Mouse (Mus musculus): Measurements from ENCODE around the gene Vcl. TPM values are rescaled to one million over a fixed set of nuclear protein-coding genes. Genes with fewer than 3 reads are reported as not detected.
A peak's percentile ranks its signal among the peaks of the same experiment; 100 is the strongest.

Vcl gene
- polyA plus RNA-seq, 1 experiment from 2014 or later: 58.8 TPM

GRCm38 (mm10) chr14:20916625-20917612 lies 12.3 kb upstream of the Vcl start:
- no peaks in the 10 kb centered on the region for H3K27me3 ChIP-seq
- H3K4me2 ChIP-seq (replicated peaks): no peak overlapping the region
- ATAC-seq (ENCODE audit: low FRiP score, low read depth): no peak
- H3K9ac ChIP-seq: no peak overlapping the region
- no peaks in the 10 kb centered on the region for H3K36me3 ChIP-seq
- H3K4me3 ChIP-seq: no peak overlapping the region
- 90% methylated on average over 7 of the region's 7 CpGs for WGBS
- H3K4me1 ChIP-seq: no peaks in the 10 kb centered on the region
- no peak overlapping the region for H3K27ac ChIP-seq
- no peaks in the 10 kb centered on the region for H3K9me3 ChIP-seq

DNA sequence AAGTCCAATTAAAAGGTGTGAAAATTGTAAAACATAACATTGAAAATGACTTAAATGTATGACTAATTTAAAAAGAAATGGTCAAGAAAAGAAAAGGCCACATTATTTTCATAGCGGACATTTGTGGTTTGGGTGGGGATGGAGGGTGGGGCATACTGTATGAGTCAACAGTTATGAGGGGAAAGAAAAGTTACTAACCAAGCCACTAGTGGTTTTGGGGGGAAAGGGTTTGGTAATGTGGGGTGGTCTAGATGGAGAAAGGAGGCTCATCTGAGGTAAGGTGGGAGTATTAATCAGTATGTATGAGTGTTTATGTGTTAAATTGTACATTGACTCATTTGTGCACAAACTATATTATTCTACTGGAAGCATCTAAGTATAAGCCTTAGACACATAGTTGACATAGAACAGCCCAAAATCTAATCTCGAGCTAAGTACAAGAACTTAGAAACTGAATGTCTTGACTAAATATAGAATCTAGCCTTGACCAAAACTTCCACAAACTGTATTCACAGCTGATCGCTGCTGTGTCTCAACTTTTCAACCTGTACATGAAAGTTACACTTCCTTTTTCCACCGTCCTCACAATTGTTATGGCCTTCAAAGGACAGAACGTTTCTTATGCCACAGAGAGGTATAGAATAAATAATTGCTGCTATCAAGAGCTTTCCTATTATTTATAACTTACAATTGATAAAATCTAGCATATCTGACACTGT lies 5.0 kb upstream of the Vcl start:
- 88% methylated on average over 5 of the region's 5 CpGs for WGBS

GRCm38 (mm10) chr14:20927470-20928307 lies 1.5 kb upstream of the Vcl start:
- 91% methylated on average over 4 of the region's 4 CpGs for WGBS
- Histone ChIP-seq H3K9me3 (no peaks in the 10 kb centered on the region), H3K27me3 (no peaks in the 10 kb centered on the region), H3K4me2 (replicated peaks) (no peak overlapping the region), H3K27ac (no peak overlapping the region), H3K36me3 (no peaks in the 10 kb centered on the region), H3K4me1 (peaks cover 15% of the 10 kb centered on the region), H3K4me3 (no peak overlapping the region), H3K9ac (no peak overlapping the region)
- ATAC-seq (ENCODE audit: low FRiP score, low read depth): no peak

More for the DNA sequence above, 5.0 kb upstream of the Vcl start:
- no peaks in the 10 kb centered on the region for H3K9me3 ChIP-seq
- H3K4me1 ChIP-seq: no peaks in the 10 kb centered on the region
- H3K27me3 ChIP-seq: no peaks in the 10 kb centered on the region
- H3K27ac ChIP-seq: no peak overlapping the region
- H3K36me3 ChIP-seq: no peaks in the 10 kb centered on the region
- no peak overlapping the region for H3K9ac ChIP-seq
- no peak overlapping the region for H3K4me3 ChIP-seq
- H3K4me2 ChIP-seq (replicated peaks): no peak overlapping the region
- no peak for ATAC-seq (ENCODE audit: low FRiP score, low read depth)

- peak overlapping the region; percentile 92 for H3K4me3 ChIP-seq
- H3K27me3 ChIP-seq: no peaks in the 10 kb centered on the region
- peak overlapping the region; percentile 72; the same call in 1 of the 2 replicates for H3K27ac ChIP-seq
- no peaks in the 10 kb centered on the region for H3K36me3 ChIP-seq
- H3K9me3 ChIP-seq: no peaks in the 10 kb centered on the region
- peak overlapping the region; percentile 93 for H3K4me2 ChIP-seq (replicated peaks)
- ATAC-seq (ENCODE audit: low FRiP score, low read depth): no peak
- 23% methylated on average over 4 of the region's 4 CpGs for WGBS
- H3K4me1 ChIP-seq: peaks cover 15% of the 10 kb centered on the region
- H3K9ac ChIP-seq: peak overlapping the region; percentile 61; the same call in 1 of the 2 replicates
Measured at GRCm38 (mm10) chr14:20928308-20928685, 901 bp upstream of the Vcl start.

DNA sequence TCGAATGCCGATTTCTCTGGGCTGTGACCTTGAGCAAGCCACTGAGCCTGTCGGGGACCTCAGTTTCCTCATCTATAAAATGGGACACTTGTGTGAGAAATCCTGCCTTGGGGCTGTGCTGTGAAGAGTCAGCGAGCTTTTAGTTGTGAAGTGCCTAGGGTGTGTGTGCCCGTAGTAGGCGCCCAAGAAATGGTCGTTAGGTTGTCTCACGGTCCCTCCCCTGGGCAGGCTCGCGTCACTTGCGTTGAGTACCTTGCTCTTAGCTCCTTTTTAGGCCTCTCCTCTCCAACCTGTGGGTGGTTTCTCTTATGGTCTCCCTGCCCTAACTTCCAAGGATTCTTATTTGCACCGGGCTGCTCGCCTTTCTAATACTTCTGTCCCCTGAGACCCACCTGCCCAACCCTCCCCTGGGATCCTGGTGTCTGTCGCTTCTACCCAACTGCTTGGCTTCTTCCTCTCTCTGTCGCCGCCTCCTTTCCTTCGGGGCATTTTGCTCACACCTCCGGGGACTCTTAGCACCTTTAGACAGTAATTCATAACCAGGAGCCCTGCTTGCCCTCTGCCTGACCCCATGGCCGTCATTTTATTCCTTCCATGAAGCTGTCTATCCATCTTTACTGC lies 726 bp downstream of the Vcl start:
- Histone ChIP-seq H3K27ac (peak overlapping the region; percentile 78), H3K27me3 (no peaks in the 10 kb centered on the region), H3K9ac (peak overlapping the region; percentile 83), H3K4me2 (replicated peaks) (peak overlapping the region; percentile 93), H3K4me3 (peak overlapping the region; percentile 92), H3K9me3 (no peaks in the 10 kb centered on the region), H3K36me3 (no peaks in the 10 kb centered on the region), H3K4me1 (peaks cover 15% of the 10 kb centered on the region)
- no peak for ATAC-seq (ENCODE audit: low FRiP score, low read depth)
- under 1% methylated on average over 19 of the region's 19 CpGs for WGBS

GRCm38 (mm10) chr14:20930481-20931391 lies 1.5 kb downstream of the Vcl start:
- WGBS: 24% methylated on average over 8 of the region's 8 CpGs
- Histone ChIP-seq H3K4me1 (peaks cover 15% of the 10 kb centered on the region), H3K9me3 (no peaks in the 10 kb centered on the region), H3K27ac (peak overlapping the region; percentile 78), H3K4me2 (replicated peaks) (peak overlapping the region; percentile 93), H3K9ac (peak overlapping the region; percentile 83), H3K4me3 (peak overlapping the region; percentile 92), H3K27me3 (no peaks in the 10 kb centered on the region), H3K36me3 (no peaks in the 10 kb centered on the region)
- ATAC-seq (ENCODE audit: low FRiP score, low read depth): no peak

GRCm38 (mm10) chr14:20938424-20938823 lies 9.2 kb downstream of the Vcl start:
- Histone ChIP-seq H3K27ac (peak overlapping the region; percentile 48; the same call in 1 of the 2 replicates), H3K4me1 (peaks cover 53% of the 10 kb centered on the region), H3K27me3 (no peaks in the 10 kb centered on the region), H3K4me3 (no peak overlapping the region), H3K9me3 (no peaks in the 10 kb centered on the region), H3K4me2 (replicated peaks) (no peak overlapping the region), H3K36me3 (0 out of 2 replicates have a peak, but pooled peaks cover 2% of the 10 kb centered on the region), H3K9ac (no peak overlapping the region)
- 35% methylated on average over 2 of the region's 2 CpGs for WGBS
- ATAC-seq (ENCODE audit: low FRiP score, low read depth): peak; percentile 76; the same call in 1 of the 2 replicates

DNA sequence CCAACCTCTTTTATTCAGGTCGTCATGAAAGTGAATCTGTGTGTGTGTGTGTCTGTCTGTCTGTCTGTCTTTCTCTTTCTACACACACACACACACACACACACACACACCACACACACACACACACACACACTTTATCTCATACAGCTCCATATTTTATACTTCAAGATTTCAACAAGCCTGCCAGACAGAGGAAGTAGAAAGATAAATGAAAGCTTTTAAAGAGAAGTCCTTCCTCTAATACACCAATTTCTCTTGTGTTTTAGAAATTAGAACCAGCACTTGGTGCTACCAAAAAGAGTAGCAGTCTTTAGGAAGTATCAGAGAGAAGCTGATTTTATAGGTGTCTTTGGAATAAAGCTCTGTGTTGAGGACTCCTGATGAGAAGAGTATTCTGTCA lies 9.7 kb downstream of the Vcl start:
- H3K4me2 ChIP-seq (replicated peaks): no peak overlapping the region
- H3K4me3 ChIP-seq: no peak overlapping the region
- H3K9ac ChIP-seq: no peak overlapping the region
- 0 out of 2 replicates have a peak, but pooled peaks cover 2% of the 10 kb centered on the region for H3K36me3 ChIP-seq
- peak overlapping the region; percentile 45; the same call in 1 of the 2 replicates for H3K27ac ChIP-seq
- no peaks in the 10 kb centered on the region for H3K27me3 ChIP-seq
- WGBS: 15% methylated on average over 1 of the region's 1 CpGs
- ATAC-seq (ENCODE audit: low FRiP score, low read depth): no peak
- peaks cover 53% of the 10 kb centered on the region for H3K4me1 ChIP-seq
- no peaks in the 10 kb centered on the region for H3K9me3 ChIP-seq

GRCm38 (mm10) chr14:20945296-20945695 lies 16.1 kb downstream of the Vcl start:
- WGBS: 88% methylated on average over 2 of the region's 2 CpGs
- no peak for ATAC-seq (ENCODE audit: low FRiP score, low read depth)

GRCm38 (mm10) chr14:20956021-20956420 lies 26.8 kb downstream of the Vcl start:
- Histone ChIP-seq H3K9ac (no peak overlapping the region), H3K36me3 (peaks cover 6% of the 10 kb centered on the region; the same call in 1 of the 2 replicates)
- no peak for ATAC-seq (ENCODE audit: low FRiP score, low read depth)

More at GRCm38 (mm10) chr14:20945296-20945695, 16.1 kb downstream of the Vcl start:
- H3K9me3 ChIP-seq: no peaks in the 10 kb centered on the region
- no peaks in the 10 kb centered on the region for H3K27me3 ChIP-seq
- no peak overlapping the region for H3K4me3 ChIP-seq
- H3K9ac ChIP-seq: no peak overlapping the region
- no peak overlapping the region for H3K4me2 ChIP-seq (replicated peaks)
- H3K27ac ChIP-seq: no peak overlapping the region
- H3K36me3 ChIP-seq: 0 out of 2 replicates have a peak, but pooled peaks cover 2% of the 10 kb centered on the region
- H3K4me1 ChIP-seq: peaks cover 24% of the 10 kb centered on the region

More at GRCm38 (mm10) chr14:20956021-20956420, 26.8 kb downstream of the Vcl start:
- Histone ChIP-seq H3K4me3 (no peak overlapping the region), H3K27ac (no peak overlapping the region), H3K9me3 (no peaks in the 10 kb centered on the region), H3K27me3 (no peaks in the 10 kb centered on the region), H3K4me1 (peaks cover 13% of the 10 kb centered on the region), H3K4me2 (replicated peaks) (no peak overlapping the region)

Measured in limb, embryonic 13.5 days (tissue).